Mouse (Mus musculus): ENCODE data around the gene Styxl1. TPM values are rescaled to one million over a fixed set of nuclear protein-coding genes. Genes with fewer than 3 reads are reported as not detected.

Styxl1 gene
- polyA plus RNA-seq, 1 experiment from 2014 or later = 0.63 TPM

DNA sequence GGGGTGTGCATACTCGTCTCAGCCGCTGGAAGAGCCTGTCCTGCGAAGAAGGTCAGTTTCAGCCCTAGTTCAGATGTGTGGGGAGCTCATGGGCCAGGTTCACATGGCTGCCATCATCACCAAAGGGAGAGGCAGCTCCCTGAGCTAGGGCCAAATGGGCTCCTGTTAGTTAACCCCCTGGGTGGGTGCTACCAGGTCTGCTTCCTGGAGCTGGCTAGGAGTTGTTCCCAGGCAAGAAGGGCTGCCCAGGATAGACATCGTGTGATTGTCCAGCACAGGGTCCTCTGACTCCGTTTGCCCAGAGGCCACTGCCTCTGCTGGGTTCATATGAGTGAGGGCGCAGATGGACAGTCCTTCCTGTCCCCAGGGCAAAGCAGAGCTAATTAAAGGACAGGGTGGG, 52.2 kb downstream of the Styxl1 start:
- peak overlapping the region; percentile 21 for H3K4me3 ChIP-seq (replicated peaks; ENCODE audit: low read depth, low read length)
- H3K27me3 ChIP-seq (ENCODE audit: control insufficient read depth, insufficient read depth, low read length) = no peaks in the 10 kb centered on the region
- peak overlapping the region; percentile 49 for H3K4me2 ChIP-seq (ENCODE audit: low read length)
- DNase-seq = no peak
- peaks cover 32% of the 10 kb centered on the region for H3K4me1 ChIP-seq (ENCODE audit: control insufficient read depth, insufficient read depth, low read length)
- peaks cover 28% of the 10 kb centered on the region for H3K36me3 ChIP-seq (ENCODE audit: control insufficient read depth, insufficient read depth, low read length)
- H3K9ac ChIP-seq (replicated peaks; ENCODE audit: low read length) = peak overlapping the region; percentile 41; the same call in 1 of the 2 replicates
- ATAC-seq (ENCODE audit: low FRiP score, low TSS enrichment) = no peak
- 21% methylated on average over 6 of the region's 6 CpGs for WGBS
- no peaks in the 10 kb centered on the region for H3K9me3 ChIP-seq (ENCODE audit: control insufficient read depth, low read length)
- H3K27ac ChIP-seq (replicated peaks; ENCODE audit: low read depth, low read length) = peak overlapping the region; percentile 94

GRCm38 (mm10) chr5:135725391-135725841, 52.8 kb downstream of the Styxl1 start:
- H3K27me3 ChIP-seq (ENCODE audit: control insufficient read depth, insufficient read depth, low read length) = no peaks in the 10 kb centered on the region
- peak overlapping the region; percentile 94 for H3K27ac ChIP-seq (replicated peaks; ENCODE audit: low read depth, low read length)
- H3K9me3 ChIP-seq (ENCODE audit: control insufficient read depth, low read length) = no peaks in the 10 kb centered on the region
- H3K4me1 ChIP-seq (ENCODE audit: control insufficient read depth, insufficient read depth, low read length) = peaks cover 32% of the 10 kb centered on the region
- peak overlapping the region; percentile 21 for H3K4me3 ChIP-seq (replicated peaks; ENCODE audit: low read depth, low read length)
- H3K9ac ChIP-seq (replicated peaks; ENCODE audit: low read length) = peak overlapping the region; percentile 41
- peak; percentile 84 for DNase-seq
- peak overlapping the region; percentile 49 for H3K4me2 ChIP-seq (ENCODE audit: low read length)
- peak; percentile 87 for ATAC-seq (ENCODE audit: low FRiP score, low TSS enrichment)
- H3K36me3 ChIP-seq (ENCODE audit: control insufficient read depth, insufficient read depth, low read length) = peaks cover 22% of the 10 kb centered on the region
- 0% methylated on average over 8 of the region's 8 CpGs for WGBS

GRCm38 (mm10) chr5:135724536-135725322, 53.5 kb downstream of the Styxl1 start:
- peak overlapping the region; percentile 49 for H3K4me2 ChIP-seq (ENCODE audit: low read length)
- H3K27me3 ChIP-seq (ENCODE audit: control insufficient read depth, insufficient read depth, low read length) = no peaks in the 10 kb centered on the region
- WGBS = 5% methylated on average over 9 of the region's 9 CpGs
- no peaks in the 10 kb centered on the region for H3K9me3 ChIP-seq (ENCODE audit: control insufficient read depth, low read length)
- H3K27ac ChIP-seq (replicated peaks; ENCODE audit: low read depth, low read length) = peak overlapping the region; percentile 94
- ATAC-seq (ENCODE audit: low FRiP score, low TSS enrichment) (peak; percentile 80), DNase-seq (peak; percentile 76)
- peaks cover 32% of the 10 kb centered on the region for H3K4me1 ChIP-seq (ENCODE audit: control insufficient read depth, insufficient read depth, low read length)
- H3K36me3 ChIP-seq (ENCODE audit: control insufficient read depth, insufficient read depth, low read length) = peaks cover 20% of the 10 kb centered on the region
- peak overlapping the region; percentile 41 for H3K9ac ChIP-seq (replicated peaks; ENCODE audit: low read length)
- H3K4me3 ChIP-seq (replicated peaks; ENCODE audit: low read depth, low read length) = no peak overlapping the region

- no peak overlapping the region for H3K4me2 ChIP-seq (ENCODE audit: low read length)
- H3K36me3 ChIP-seq (ENCODE audit: control insufficient read depth, insufficient read depth, low read length) = peaks cover 20% of the 10 kb centered on the region; the same call in 1 of the 2 replicates
- H3K9ac ChIP-seq (replicated peaks; ENCODE audit: low read length) = no peak overlapping the region
- no peaks in the 10 kb centered on the region for H3K27me3 ChIP-seq (ENCODE audit: control insufficient read depth, insufficient read depth, low read length)
- no peak overlapping the region for H3K27ac ChIP-seq (replicated peaks; ENCODE audit: low read depth, low read length)
- DNase-seq = no peak
- H3K4me3 ChIP-seq (replicated peaks; ENCODE audit: low read depth, low read length) = no peak overlapping the region
- 76% methylated on average over 3 of the region's 3 CpGs for WGBS
- ATAC-seq (ENCODE audit: low FRiP score, low TSS enrichment) = no peak
- peaks cover 32% of the 10 kb centered on the region for H3K4me1 ChIP-seq (ENCODE audit: control insufficient read depth, insufficient read depth, low read length)
- no peaks in the 10 kb centered on the region for H3K9me3 ChIP-seq (ENCODE audit: control insufficient read depth, low read length)
Measured at GRCm38 (mm10) chr5:135723165-135723751, 54.9 kb downstream of the Styxl1 start.

DNA sequence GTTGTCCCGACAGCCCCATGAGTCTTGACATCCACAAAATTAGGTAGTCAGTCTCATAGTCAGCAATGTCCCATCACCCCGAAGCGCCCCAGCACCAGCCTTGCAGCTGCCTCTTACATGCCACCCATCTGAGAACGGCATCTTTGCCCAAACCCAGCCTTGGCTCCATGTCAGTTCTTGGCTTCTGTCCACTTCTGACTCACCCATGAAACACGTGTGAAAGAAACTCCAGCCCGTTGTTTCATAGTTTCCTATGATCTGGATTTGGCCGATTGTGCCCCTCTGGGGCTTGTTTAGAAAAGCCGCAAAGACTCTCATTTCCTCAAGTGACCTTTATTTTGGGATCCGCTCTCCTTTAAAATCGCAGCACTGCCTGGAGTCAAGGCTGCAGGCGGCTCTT, 56.1 kb downstream of the Styxl1 start:
- no peak for ATAC-seq (ENCODE audit: low FRiP score, low TSS enrichment)
- no peak overlapping the region for H3K27ac ChIP-seq (replicated peaks; ENCODE audit: low read depth, low read length)
- WGBS = 80% methylated on average over 11 of the region's 11 CpGs
- H3K36me3 ChIP-seq (ENCODE audit: control insufficient read depth, insufficient read depth, low read length) = peaks cover 30% of the 10 kb centered on the region
- no peaks in the 10 kb centered on the region for H3K9me3 ChIP-seq (ENCODE audit: control insufficient read depth, low read length)
- no peak overlapping the region for H3K9ac ChIP-seq (replicated peaks; ENCODE audit: low read length)
- no peak for DNase-seq
- no peaks in the 10 kb centered on the region for H3K27me3 ChIP-seq (ENCODE audit: control insufficient read depth, insufficient read depth, low read length)
- peaks cover 31% of the 10 kb centered on the region for H3K4me1 ChIP-seq (ENCODE audit: control insufficient read depth, insufficient read depth, low read length)
- H3K4me3 ChIP-seq (replicated peaks; ENCODE audit: low read depth, low read length) = no peak overlapping the region
- no peak overlapping the region for H3K4me2 ChIP-seq (ENCODE audit: low read length)

DNA sequence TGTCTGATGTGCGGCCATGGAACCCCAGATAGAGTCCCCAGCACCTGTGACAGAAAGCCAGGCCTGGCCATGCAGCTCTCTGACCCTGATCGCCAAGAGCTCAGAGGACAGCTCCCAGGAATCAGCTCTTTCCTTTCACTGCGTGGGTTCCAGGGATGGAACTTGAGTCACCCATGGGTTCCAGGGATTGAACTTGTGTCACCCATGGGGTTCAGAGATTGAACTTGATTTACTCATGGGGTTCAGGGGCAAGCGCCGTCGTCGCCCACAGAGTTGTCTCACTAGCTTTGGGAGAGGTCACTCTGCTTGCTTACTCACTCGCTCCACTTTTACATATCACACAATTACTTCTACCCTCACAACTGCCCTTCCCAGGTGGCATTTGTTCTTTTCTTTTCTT, 57.1 kb downstream of the Styxl1 start:
- Histone ChIP-seq H3K27ac (replicated peaks; ENCODE audit: low read depth, low read length) (no peak overlapping the region), H3K4me1 (ENCODE audit: control insufficient read depth, insufficient read depth, low read length) (peaks cover 21% of the 10 kb centered on the region), H3K9me3 (ENCODE audit: control insufficient read depth, low read length) (no peaks in the 10 kb centered on the region), H3K27me3 (ENCODE audit: control insufficient read depth, insufficient read depth, low read length) (no peaks in the 10 kb centered on the region), H3K4me3 (replicated peaks; ENCODE audit: low read depth, low read length) (no peak overlapping the region), H3K36me3 (ENCODE audit: control insufficient read depth, insufficient read depth, low read length) (peaks cover 40% of the 10 kb centered on the region), H3K9ac (replicated peaks; ENCODE audit: low read length) (no peak overlapping the region), H3K4me2 (ENCODE audit: low read length) (no peak overlapping the region)
- ATAC-seq (ENCODE audit: low FRiP score, low TSS enrichment) (no peak), DNase-seq (no peak)
- 93% methylated on average over 8 of the region's 8 CpGs for WGBS

GRCm38 (mm10) chr5:135720121-135720520, 58.1 kb downstream of the Styxl1 start:
- no peak overlapping the region for H3K9ac ChIP-seq (replicated peaks; ENCODE audit: low read length)
- no peaks in the 10 kb centered on the region for H3K9me3 ChIP-seq (ENCODE audit: control insufficient read depth, low read length)
- H3K36me3 ChIP-seq (ENCODE audit: control insufficient read depth, insufficient read depth, low read length) = peaks cover 46% of the 10 kb centered on the region
- peaks cover 11% of the 10 kb centered on the region for H3K4me1 ChIP-seq (ENCODE audit: control insufficient read depth, insufficient read depth, low read length)
- no peak overlapping the region for H3K4me2 ChIP-seq (ENCODE audit: low read length)
- no peak for DNase-seq
- H3K27ac ChIP-seq (replicated peaks; ENCODE audit: low read depth, low read length) = no peak overlapping the region
- H3K27me3 ChIP-seq (ENCODE audit: control insufficient read depth, insufficient read depth, low read length) = no peaks in the 10 kb centered on the region
- no peak for ATAC-seq (ENCODE audit: low FRiP score, low TSS enrichment)
- WGBS = 83% methylated on average over 3 of the region's 3 CpGs
- no peak overlapping the region for H3K4me3 ChIP-seq (replicated peaks; ENCODE audit: low read depth, low read length)

GRCm38 (mm10) chr5:135719586-135720120, 58.5 kb downstream of the Styxl1 start:
- Histone ChIP-seq H3K9me3 (ENCODE audit: control insufficient read depth, low read length) (no peaks in the 10 kb centered on the region), H3K36me3 (ENCODE audit: control insufficient read depth, insufficient read depth, low read length) (peaks cover 46% of the 10 kb centered on the region), H3K27me3 (ENCODE audit: control insufficient read depth, insufficient read depth, low read length) (no peaks in the 10 kb centered on the region), H3K4me3 (replicated peaks; ENCODE audit: low read depth, low read length) (no peak overlapping the region), H3K27ac (replicated peaks; ENCODE audit: low read depth, low read length) (no peak overlapping the region), H3K9ac (replicated peaks; ENCODE audit: low read length) (no peak overlapping the region), H3K4me2 (ENCODE audit: low read length) (no peak overlapping the region), H3K4me1 (ENCODE audit: control insufficient read depth, insufficient read depth, low read length) (peaks cover 7% of the 10 kb centered on the region)
- 89% methylated on average over 10 of the region's 10 CpGs for WGBS
- ATAC-seq (ENCODE audit: low FRiP score, low TSS enrichment) (no peak), DNase-seq (no peak)
